Mouse (Mus musculus) kidney, adult 2 months (tissue): Measurements from ENCODE around the gene Olfr957. TPM values are rescaled to one million over a fixed set of nuclear protein-coding genes. Genes with fewer than 3 reads are reported as not detected.

Experiments
- DNase-seq: peaks from one replicate; pipeline ENCODE4 v3.0.0; 2021
- H3K27ac ChIP-seq: fragments of 200-500 bp; 2 replicates; pipeline ENCODE4 v1.5.1; 2012; ENCODE audit warnings: low read depth, low read length, control low read depth, inconsistent platforms; ENCODE audit not compliant: insufficient read depth
- H3K27me3 ChIP-seq: fragments of 200-500 bp; replicated peaks from 2 replicates; pipeline ENCODE4 v1.6.1; 2012; ENCODE audit warnings: mild to moderate bottlenecking, moderate library complexity, low read length, inconsistent platforms; ENCODE audit not compliant: control insufficient read depth, insufficient read depth
- H3K36me3 ChIP-seq: fragments of 200-500 bp; 2 replicates; pipeline ENCODE4 v1.6.1; 2012; ENCODE audit warnings: mild to moderate bottlenecking, moderate library complexity, low read length, inconsistent platforms; ENCODE audit not compliant: control insufficient read depth, insufficient read depth
- H3K4me1 ChIP-seq: fragments of 200-500 bp; 2 replicates; pipeline ENCODE4 v1.6.1; 2011; ENCODE audit warnings: low read length; ENCODE audit not compliant: control insufficient read depth, insufficient read depth
- H3K4me3 ChIP-seq: fragments of 200-500 bp; 2 replicates; pipeline ENCODE4 v1.5.1; 2011; ENCODE audit warnings: mild to moderate bottlenecking, low read depth, low read length, control low read depth; ENCODE audit not compliant: insufficient read depth
- CTCF ChIP-seq: fragments of 200-500 bp; conservative IDR thresholded peaks from 2 replicates; pipeline ENCODE4 v1.5.1; 2011; ENCODE audit warnings: low read depth, mild to moderate bottlenecking, control low read depth, low read length, moderate library complexity, mixed read lengths; ENCODE audit not compliant: insufficient read depth, insufficient read length
- POLR2A ChIP-seq: fragments of 200-500 bp; IDR thresholded peaks from one replicate; pipeline ENCODE4 v1.6.1; 2011; ENCODE audit warnings: low read depth, low read length, control low read depth
- WGBS: fragments of 180-500 bp; shearing (Covaris S2); methylation state at CpG from one replicate; pipeline ENCODE4 v1.1.7; 2018; 5-methylcytosine and 5-hydroxymethylcytosine counted together
- polyA plus RNA-seq: library from polyadenylated mRNA; depleted of rRNA; stranded (reverse); fragments of >200 nt; gene quantifications from 2 replicates; pipeline ENCODE4 v1.2.3, GENCODE M21; 2012; rRNA removed

Gene Olfr957
- polyA plus RNA-seq = not detected in 2 replicates

- H3K27me3 ChIP-seq = no peaks in the 10 kb centered on the region
- TF ChIP-seq POLR2A = no peak
- TF ChIP-seq CTCF = no peak
- H3K4me1 ChIP-seq = no peaks in the 10 kb centered on the region
- H3K4me3 ChIP-seq = no peak within 1 kb of the TSS
- no peak within 1 kb of the TSS for H3K27ac ChIP-seq
- WGBS = 56% methylated on average over 3 of the region's 3 CpGs
- H3K36me3 ChIP-seq = no peaks in the 10 kb centered on the region
- no peak for DNase-seq
Measured at GRCm38 (mm10) chr9:39515531-39515930, at the start of gene Olfr957. TSS of gene Olfr957 (minus strand) at chr9:39515809.

DNA sequence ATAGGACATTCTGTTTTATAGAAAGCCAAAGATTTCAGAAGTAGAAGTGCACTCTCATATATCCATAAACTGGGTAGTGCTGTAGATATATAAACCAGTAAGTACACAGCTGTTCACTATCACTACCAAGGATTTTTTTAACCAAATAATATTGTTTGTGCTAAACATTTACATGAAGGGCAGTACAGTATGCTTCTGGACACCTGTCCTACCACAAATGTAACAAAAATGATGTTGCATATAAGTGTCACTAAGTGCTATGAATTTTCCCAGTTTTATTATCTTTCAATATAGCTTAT lies 42.7 kb upstream of the Olfr957 start:
- no peaks in the 10 kb centered on the region for H3K4me1 ChIP-seq
- H3K4me3 ChIP-seq = no peak overlapping the region
- H3K36me3 ChIP-seq = no peaks in the 10 kb centered on the region
- TF ChIP-seq POLR2A = no peak
- TF ChIP-seq CTCF = no peak
- H3K27me3 ChIP-seq = no peaks in the 10 kb centered on the region
- no peak for DNase-seq
- H3K27ac ChIP-seq = no peak overlapping the region

GRCm38 (mm10) chr9:39557529-39558348 lies 42.1 kb upstream of the Olfr957 start:
- DNase-seq = no peak
- WGBS = 52% methylated on average over 3 of the region's 3 CpGs
- no peak overlapping the region for H3K27ac ChIP-seq

GRCm38 (mm10) chr9:39553946-39554345 lies 38.3 kb upstream of the Olfr957 start, which contains the start of gene Olfr958:
TSS of gene Olfr958 (minus strand) at chr9:39554054.
- no peak within 1 kb of the TSS for H3K27ac ChIP-seq
- no peaks in the 10 kb centered on the region for H3K4me1 ChIP-seq
- H3K4me3 ChIP-seq = no peak within 1 kb of the TSS
- WGBS = 63% methylated on average over 2 of the region's 2 CpGs
- no peak for TF ChIP-seq POLR2A
- no peak for TF ChIP-seq CTCF
- DNase-seq = no peak
- no peaks in the 10 kb centered on the region for H3K27me3 ChIP-seq
- H3K36me3 ChIP-seq = no peaks in the 10 kb centered on the region

More at GRCm38 (mm10) chr9:39557529-39558348, 42.1 kb upstream of the Olfr957 start:
- no peaks in the 10 kb centered on the region for H3K27me3 ChIP-seq
- no peaks in the 10 kb centered on the region for H3K36me3 ChIP-seq
- H3K4me1 ChIP-seq = no peaks in the 10 kb centered on the region
- no peak for TF ChIP-seq CTCF
- TF ChIP-seq POLR2A = no peak
- H3K4me3 ChIP-seq = no peak overlapping the region

- no peak overlapping the region for H3K4me3 ChIP-seq
- no peaks in the 10 kb centered on the region for H3K36me3 ChIP-seq
- 81% methylated on average over 5 of the region's 5 CpGs for WGBS
- no peaks in the 10 kb centered on the region for H3K4me1 ChIP-seq
- TF ChIP-seq POLR2A (no peak), CTCF (no peak)
- no peak overlapping the region for H3K27ac ChIP-seq
- H3K27me3 ChIP-seq = no peaks in the 10 kb centered on the region
- no peak for DNase-seq
Measured at GRCm38 (mm10) chr9:39550806-39551205, 35.2 kb upstream of the Olfr957 start.

GRCm38 (mm10) chr9:39523616-39524285 lies 8.1 kb upstream of the Olfr957 start:
- H3K27ac ChIP-seq = no peak overlapping the region
- H3K4me3 ChIP-seq = no peak overlapping the region
- H3K27me3 ChIP-seq = no peaks in the 10 kb centered on the region
- 70% methylated on average over 1 of the region's 1 CpGs for WGBS
- H3K4me1 ChIP-seq = no peaks in the 10 kb centered on the region
- DNase-seq = no peak
- no peaks in the 10 kb centered on the region for H3K36me3 ChIP-seq
- TF ChIP-seq CTCF (no peak), POLR2A (no peak)

GRCm38 (mm10) chr9:39518595-39518994 lies 3.0 kb upstream of the Olfr957 start:
- DNase-seq = no peak
- no peaks in the 10 kb centered on the region for H3K4me1 ChIP-seq
- no peak overlapping the region for H3K27ac ChIP-seq
- no peaks in the 10 kb centered on the region for H3K36me3 ChIP-seq
- no peak for TF ChIP-seq CTCF
- TF ChIP-seq POLR2A = no peak
- no peaks in the 10 kb centered on the region for H3K27me3 ChIP-seq
- H3K4me3 ChIP-seq = no peak overlapping the region
